Mouse (Mus musculus) stomach, postnatal 0 days (tissue): ENCODE results near the gene Zfp513.

Experiments
- CTCF ChIP-seq: IDR thresholded peaks from 2 replicates; pipeline ENCODE4 v1.5.1; 2016; ENCODE audit warnings: antibody characterized with exemption, low read depth, mild to moderate bottlenecking, moderate library complexity
- EP300 ChIP-seq: optimal IDR thresholded peaks from 2 replicates; pipeline ENCODE3; 2016; ENCODE audit warnings: antibody characterized with exemption

GRCm38 (mm10) chr5:31197072-31197471 is 5.0 kb downstream of the Zfp513 start:
- no peak for TF ChIP-seq CTCF
- TF ChIP-seq EP300 = no peak
